Mouse (Mus musculus) cerebellum, adult 2 months (tissue): ENCODE measurements around the gene Igflr1. TPM values are rescaled to one million over a fixed set of nuclear protein-coding genes. Genes with fewer than 3 reads are reported as not detected.

Experiments used
- DNase-seq, 2 experiments: peaks; one replicate each; pipeline ENCODE4 v3.0.0; 2021
- H3K27ac ChIP-seq: fragments of 200-500 bp; 2 replicates; pipeline ENCODE4 v1.5.1; 2012; ENCODE audit warnings: low read length, control low read depth, inconsistent platforms; ENCODE audit not compliant: insufficient read depth
- H3K27me3 ChIP-seq: fragments of 200-500 bp; 2 replicates; pipeline ENCODE4 v1.6.1; 2012; ENCODE audit warnings: inconsistent platforms, mild to moderate bottlenecking, low read length, moderate library complexity; ENCODE audit not compliant: control insufficient read depth, insufficient read depth
- H3K4me1 ChIP-seq: fragments of 200-500 bp; 2 replicates; pipeline ENCODE4 v1.6.1; 2011; ENCODE audit warnings: low read length; ENCODE audit not compliant: control insufficient read depth, insufficient read depth
- H3K4me3 ChIP-seq: fragments of 200-500 bp; replicated peaks from 2 replicates; pipeline ENCODE3; 2011; ENCODE audit warnings: mild to moderate bottlenecking, low read depth, low read length, control low read depth; ENCODE audit not compliant: insufficient read depth
- CTCF ChIP-seq: fragments of 200-500 bp; IDR thresholded peaks from 2 replicates; pipeline ENCODE4 v1.5.1; 2011; ENCODE audit warnings: low read depth, mild to moderate bottlenecking, control low read depth, low read length, moderate library complexity, borderline replicate concordance; ENCODE audit not compliant: insufficient read depth
- POLR2A ChIP-seq: fragments of 200-500 bp; IDR thresholded peaks from 2 replicates; pipeline ENCODE4 v1.6.1; 2011; ENCODE audit warnings: low read length, control low read depth, borderline replicate concordance; ENCODE audit not compliant: insufficient read depth
- WGBS: fragments of 180-500 bp; shearing (Covaris S2); methylation state at CpG from one replicate; pipeline ENCODE4 v1.1.7; 2018; 5-methylcytosine and 5-hydroxymethylcytosine counted together
- polyA plus RNA-seq: library from polyadenylated mRNA; depleted of rRNA; stranded (reverse); fragments of >200 nt; gene quantifications from 2 replicates; pipeline ENCODE4 v1.2.3, GENCODE M21; 2012; rRNA removed

Igflr1 gene
- polyA plus RNA-seq, 1 experiment = 8.3 TPM

DNA sequence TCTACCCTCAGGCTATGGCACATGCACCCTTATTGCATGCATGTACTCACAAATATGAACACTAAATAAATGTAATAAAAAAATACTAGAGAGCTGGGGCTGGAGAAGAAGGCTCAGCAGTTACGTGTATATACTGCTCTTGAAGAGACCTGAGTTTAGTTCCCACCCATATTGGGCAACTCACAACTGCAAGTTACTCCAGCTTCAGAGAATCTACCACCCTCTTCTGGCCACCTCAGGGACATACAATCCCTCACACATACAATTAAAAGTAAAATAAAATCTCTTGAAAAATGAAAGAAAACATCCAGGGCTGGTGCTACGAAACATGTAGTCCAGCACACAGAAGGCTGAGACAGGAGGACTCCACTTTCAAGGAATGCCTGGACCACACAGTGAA lies 49.2 kb downstream of the Igflr1 start:
- Histone ChIP-seq H3K4me3 (no peak overlapping the region), H3K27ac (no peak overlapping the region), H3K4me1 (no peaks in the 10 kb centered on the region), H3K27me3 (no peaks in the 10 kb centered on the region)
- TF ChIP-seq POLR2A (no peak), CTCF (no peak)
- WGBS = 78% methylated on average over 2 of the region's 2 CpGs
- DNase-seq = no peak

DNA sequence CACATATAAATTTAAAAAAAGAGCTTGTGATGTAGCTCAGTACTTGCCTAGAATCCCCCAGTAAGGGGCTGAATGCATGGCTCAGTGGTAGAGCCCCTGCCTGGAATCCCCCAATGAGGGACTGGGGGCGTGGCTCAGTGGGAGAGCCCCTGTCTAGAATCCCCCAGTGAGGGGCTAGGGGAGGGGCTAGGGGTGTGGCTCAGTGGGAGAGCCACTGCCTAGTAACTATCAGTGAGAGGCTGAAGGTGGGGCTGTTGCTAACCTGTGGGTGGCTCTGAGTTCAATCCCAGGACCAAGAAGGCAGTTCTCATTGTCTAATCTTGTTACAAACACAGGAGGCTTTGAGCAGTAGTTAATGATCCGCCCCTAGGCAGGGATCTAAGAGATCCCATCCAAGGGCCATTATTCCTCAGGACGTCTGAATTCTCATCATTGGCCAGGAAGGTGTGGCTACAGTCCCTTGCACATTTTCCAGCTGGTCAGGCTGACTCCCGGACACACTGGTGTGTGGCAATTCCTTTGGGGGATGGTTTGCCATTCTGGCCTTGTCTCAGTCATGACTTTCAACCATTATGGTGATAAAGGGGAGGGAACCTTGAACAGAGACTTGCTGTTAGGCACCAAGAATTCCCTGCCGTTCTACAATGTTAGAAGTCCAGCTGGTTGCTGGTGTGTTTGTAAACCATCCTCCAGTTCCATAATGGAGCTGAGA lies 50.0 kb downstream of the Igflr1 start:
- H3K27ac ChIP-seq = no peak overlapping the region
- 55% methylated on average over 5 of the region's 5 CpGs for WGBS
- H3K27me3 ChIP-seq = no peaks in the 10 kb centered on the region
- no peaks in the 10 kb centered on the region for H3K4me1 ChIP-seq
- DNase-seq = no peak
- H3K4me3 ChIP-seq = no peak overlapping the region
- TF ChIP-seq POLR2A = no peak
- no peak for TF ChIP-seq CTCF

Other genes with a start within 250 kb of the Igflr1 start
- gene E130208F15Rik, start 243.7 kb upstream of the Igflr1 start, polyA plus RNA-seq = 0.57 and 0.73 TPM in 2 replicates
- gene Sdhaf1, start 241.5 kb upstream of the Igflr1 start, polyA plus RNA-seq = 21.9 and 23.8 TPM in 2 replicates
- gene Lrfn3, start 202.7 kb upstream of the Igflr1 start, polyA plus RNA-seq = 20.4 and 22.1 TPM in 2 replicates
- gene Tyrobp, start 151.7 kb upstream of the Igflr1 start, polyA plus RNA-seq = 23.5 and 32.5 TPM in 2 replicates
- 0.34 and 0.84 TPM in 2 replicates for gene Hcst, start 145.6 kb upstream of the Igflr1 start, polyA plus RNA-seq
- gene Nfkbid, start 143.7 kb upstream of the Igflr1 start, polyA plus RNA-seq = 5.1 and 5.4 TPM in 2 replicates
- gene Aplp1, start 119.9 kb upstream of the Igflr1 start, polyA plus RNA-seq = 782 and 892 TPM in 2 replicates
- 2.7 TPM in 2 replicates for gene Kirrel2, start 107.7 kb upstream of the Igflr1 start, polyA plus RNA-seq
- gene Nphs1, start 107.1 kb upstream of the Igflr1 start, polyA plus RNA-seq = 0.43 and 0.56 TPM in 2 replicates
- not detected in 2 replicates for gene Prodh2, start 71.8 kb upstream of the Igflr1 start, polyA plus RNA-seq
- gene Arhgap33, start 30.4 kb upstream of the Igflr1 start, polyA plus RNA-seq = 38.5 and 39.8 TPM in 2 replicates
- 23.8 and 24.3 TPM in 2 replicates for gene Hspb6, start 13.2 kb upstream of the Igflr1 start, polyA plus RNA-seq
- gene Proser3, start 13.1 kb upstream of the Igflr1 start, polyA plus RNA-seq = 5.6 and 7.4 TPM in 2 replicates
- gene Lin37, start 5.6 kb upstream of the Igflr1 start, polyA plus RNA-seq = 60.2 and 62.5 TPM in 2 replicates
- gene U2af1l4, start 2.1 kb upstream of the Igflr1 start, polyA plus RNA-seq = 109 and 117 TPM in 2 replicates
- 11.9 and 12.3 TPM in 2 replicates for gene Gm49396, start 2.1 kb upstream of the Igflr1 start, polyA plus RNA-seq
- 147 and 155 TPM in 2 replicates for gene Psenen, start 1.8 kb upstream of the Igflr1 start, polyA plus RNA-seq
- gene Kmt2b, start 23.3 kb downstream of the Igflr1 start, polyA plus RNA-seq = 57.7 and 60.0 TPM in 2 replicates
- not detected in 2 replicates for gene Zbtb32, start 33.5 kb downstream of the Igflr1 start, polyA plus RNA-seq
- 2.0 and 2.2 TPM in 2 replicates for gene Upk1a, start 47.4 kb downstream of the Igflr1 start, polyA plus RNA-seq
- 1,224 and 1,255 TPM in 2 replicates for gene Cox6b1, start 60.7 kb downstream of the Igflr1 start, polyA plus RNA-seq
- not detected in 2 replicates for gene Etv2, start 70.4 kb downstream of the Igflr1 start, polyA plus RNA-seq
- 66.6 and 69.5 TPM in 2 replicates for gene Rbm42, start 84.9 kb downstream of the Igflr1 start, polyA plus RNA-seq
- 16.4 and 17.1 TPM in 2 replicates for gene Haus5, start 99.6 kb downstream of the Igflr1 start, polyA plus RNA-seq
- gene Pmis2, start 106.2 kb downstream of the Igflr1 start, polyA plus RNA-seq = not detected in 2 replicates
- gene 2200002J24Rik, start 133.5 kb downstream of the Igflr1 start, polyA plus RNA-seq = not detected in 2 replicates
- 0.33 and 0.39 TPM in 2 replicates for gene Atp4a, start 146.8 kb downstream of the Igflr1 start, polyA plus RNA-seq
- gene Tmem147, start 164.1 kb downstream of the Igflr1 start, polyA plus RNA-seq = 247 TPM in 2 replicates
- not detected in 2 replicates for gene Gapdhs, start 178.3 kb downstream of the Igflr1 start, polyA plus RNA-seq
- 6.3 and 6.9 TPM in 2 replicates for gene Sbsn, start 186.0 kb downstream of the Igflr1 start, polyA plus RNA-seq
- 1.4 and 1.8 TPM in 2 replicates for gene Dmkn, start 198.3 kb downstream of the Igflr1 start, polyA plus RNA-seq
- gene Krtdap, start 222.5 kb downstream of the Igflr1 start, polyA plus RNA-seq = not detected in 2 replicates